Mouse (Mus musculus): ENCODE measurements around the gene Nrip1. TPM values are rescaled to one million over a fixed set of nuclear protein-coding genes. Genes with fewer than 3 reads are reported as not detected.

The Nrip1 gene
- total RNA-seq (2014; fragmentation: Nextera tagmentation) (86.7 and 91.1 TPM in 2 replicates), total RNA-seq (2017) (25.0 and 27.2 TPM in 2 replicates), polyA plus RNA-seq (2012) (7.9 and 10.4 TPM in 2 replicates)

GRCm38 (mm10) chr16:76373671-76374091 lies at the start of gene Nrip1:
Nrip1 (minus strand) TSS chr16:76373827.
- Histone ChIP-seq H3K4me1 (ENCODE audit: insufficient read depth, low read depth, low read length) (peaks cover 33% of the 10 kb centered on the region), H3K27me3 (ENCODE audit: insufficient read depth, low read length) (peaks cover 3% of the 10 kb centered on the region; the same call in 1 of the 2 replicates), H3K9me3 (replicated peaks) (no peaks in the 10 kb centered on the region), H3K36me3 (replicated peaks) (peaks cover 4% of the 10 kb centered on the region), H3K4me3 (ENCODE audit: low read depth, low read length) (peak within 1 kb of the TSS; percentile 94)
- ATAC-seq (ENCODE audit: extremely low read depth, insufficient number of reproducible peaks, low FRiP score, poor library complexity, severe bottlenecking) (no peak), DNase-seq (ENCODE audit: low spot score) (peak; percentile 14)
- TF ChIP-seq CTCF (IDR thresholded peaks at IDR 0.05; ENCODE audit: low read depth, low read length) = no peak
- no peak for TF ChIP-seq GATA1 (IDR thresholded peaks at IDR 0.05; ENCODE audit: borderline replicate concordance, low read length)
- TF ChIP-seq POLR2AphosphoS5 (IDR thresholded peaks at IDR 0.05; ENCODE audit: insufficient replicate concordance, low read depth, low read length) = no peak
- TF ChIP-seq TAL1 (conservative IDR thresholded peaks at IDR 0.05; ENCODE audit: low read depth, low read length) = no peak
- TF ChIP-seq GATA2 (IDR thresholded peaks at IDR 0.05; ENCODE audit: borderline replicate concordance, low read depth, low read length) = no peak

DNA sequence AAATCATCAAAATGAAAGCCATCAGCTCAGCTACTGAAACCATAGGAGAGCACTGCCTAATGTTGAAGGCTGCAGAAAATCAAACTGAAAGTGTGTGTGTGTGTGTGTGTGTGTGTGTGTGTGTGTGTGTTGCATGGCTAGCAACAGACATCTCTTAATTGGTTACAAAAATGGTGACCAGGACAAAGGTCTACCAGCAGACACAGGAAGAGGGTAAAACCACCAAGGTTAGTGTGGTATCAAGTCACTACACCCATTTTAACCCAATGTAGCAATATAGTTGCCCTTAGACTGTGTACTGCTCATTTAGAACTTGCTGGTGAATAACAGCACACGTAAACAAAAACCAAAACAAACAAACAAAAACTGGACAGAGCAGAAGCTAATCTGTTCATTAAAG lies 48.9 kb upstream of the Nrip1 start:
- Histone ChIP-seq H3K36me3 (replicated peaks) (no peaks in the 10 kb centered on the region), H3K27me3 (ENCODE audit: insufficient read depth, low read length) (peaks cover 7% of the 10 kb centered on the region; the same call in 1 of the 2 replicates), H3K9me3 (replicated peaks) (no peaks in the 10 kb centered on the region), H3K4me1 (ENCODE audit: insufficient read depth, low read depth, low read length) (peaks cover 3% of the 10 kb centered on the region; the same call in 1 of the 2 replicates), H3K4me3 (ENCODE audit: low read depth, low read length) (no peak overlapping the region)
- TF ChIP-seq TAL1 (conservative IDR thresholded peaks at IDR 0.05; ENCODE audit: low read depth, low read length) (no peak), GATA1 (IDR thresholded peaks at IDR 0.05; ENCODE audit: borderline replicate concordance, low read length) (no peak), GATA2 (IDR thresholded peaks at IDR 0.05; ENCODE audit: borderline replicate concordance, low read depth, low read length) (no peak), CTCF (IDR thresholded peaks at IDR 0.05; ENCODE audit: low read depth, low read length) (no peak), POLR2AphosphoS5 (IDR thresholded peaks at IDR 0.05; ENCODE audit: insufficient replicate concordance, low read depth, low read length) (no peak)
- ATAC-seq (ENCODE audit: extremely low read depth, insufficient number of reproducible peaks, low FRiP score, poor library complexity, severe bottlenecking) = no peak
- DNase-seq (ENCODE audit: low spot score) = no peak

- Histone ChIP-seq H3K9me3 (replicated peaks) (no peaks in the 10 kb centered on the region), H3K4me1 (ENCODE audit: insufficient read depth, low read depth, low read length) (peaks cover 3% of the 10 kb centered on the region; the same call in 1 of the 2 replicates), H3K27me3 (ENCODE audit: insufficient read depth, low read length) (no peaks in the 10 kb centered on the region), H3K4me3 (ENCODE audit: low read depth, low read length) (no peak overlapping the region), H3K36me3 (replicated peaks) (no peaks in the 10 kb centered on the region)
- DNase-seq (ENCODE audit: low spot score) = no peak
- ATAC-seq (ENCODE audit: extremely low read depth, insufficient number of reproducible peaks, low FRiP score, poor library complexity, severe bottlenecking) = no peak
- TF ChIP-seq GATA2 (IDR thresholded peaks at IDR 0.05; ENCODE audit: borderline replicate concordance, low read depth, low read length) (no peak), POLR2AphosphoS5 (IDR thresholded peaks at IDR 0.05; ENCODE audit: insufficient replicate concordance, low read depth, low read length) (no peak), CTCF (IDR thresholded peaks at IDR 0.05; ENCODE audit: low read depth, low read length) (no peak), TAL1 (conservative IDR thresholded peaks at IDR 0.05; ENCODE audit: low read depth, low read length) (no peak), GATA1 (IDR thresholded peaks at IDR 0.05; ENCODE audit: borderline replicate concordance, low read length) (no peak)
Observed at GRCm38 (mm10) chr16:76419849-76420248, 46.2 kb upstream of the Nrip1 start.

DNA sequence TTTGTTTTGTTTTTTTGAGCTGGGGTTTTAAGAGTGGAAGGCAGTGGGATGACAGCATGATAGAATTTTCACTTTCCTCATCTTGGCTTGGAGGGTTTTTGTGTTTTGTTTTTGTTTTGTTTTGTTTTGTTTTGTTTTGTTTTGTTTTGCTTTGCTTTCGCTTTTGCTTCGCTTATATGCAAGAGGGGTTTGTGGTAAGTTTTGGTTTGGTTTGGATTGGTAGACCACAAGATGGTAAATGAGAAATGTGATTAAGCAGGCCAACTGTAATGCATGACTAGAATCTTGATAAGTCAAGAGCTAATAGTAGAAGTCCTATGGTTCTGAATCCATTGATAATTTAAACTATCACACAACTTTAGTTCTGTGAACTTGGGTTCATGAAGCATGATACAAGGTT lies 42.9 kb upstream of the Nrip1 start:
- Histone ChIP-seq H3K9me3 (replicated peaks) (no peaks in the 10 kb centered on the region), H3K36me3 (replicated peaks) (no peaks in the 10 kb centered on the region), H3K4me1 (ENCODE audit: insufficient read depth, low read depth, low read length) (no peaks in the 10 kb centered on the region), H3K4me3 (ENCODE audit: low read depth, low read length) (no peak overlapping the region), H3K27me3 (ENCODE audit: insufficient read depth, low read length) (no peaks in the 10 kb centered on the region)
- ATAC-seq (ENCODE audit: extremely low read depth, insufficient number of reproducible peaks, low FRiP score, poor library complexity, severe bottlenecking) (no peak), DNase-seq (ENCODE audit: low spot score) (no peak)
- TF ChIP-seq GATA1 (IDR thresholded peaks at IDR 0.05; ENCODE audit: borderline replicate concordance, low read length) (no peak), CTCF (IDR thresholded peaks at IDR 0.05; ENCODE audit: low read depth, low read length) (no peak), GATA2 (IDR thresholded peaks at IDR 0.05; ENCODE audit: borderline replicate concordance, low read depth, low read length) (no peak), POLR2AphosphoS5 (IDR thresholded peaks at IDR 0.05; ENCODE audit: insufficient replicate concordance, low read depth, low read length) (no peak), TAL1 (conservative IDR thresholded peaks at IDR 0.05; ENCODE audit: low read depth, low read length) (no peak)

- TF ChIP-seq POLR2AphosphoS5 (IDR thresholded peaks at IDR 0.05; ENCODE audit: insufficient replicate concordance, low read depth, low read length) (no peak), GATA2 (IDR thresholded peaks at IDR 0.05; ENCODE audit: borderline replicate concordance, low read depth, low read length) (no peak)
- no peak for DNase-seq (ENCODE audit: low spot score)
- Histone ChIP-seq H3K27me3 (ENCODE audit: insufficient read depth, low read length) (no peaks in the 10 kb centered on the region), H3K4me3 (ENCODE audit: low read depth, low read length) (no peak overlapping the region), H3K4me1 (ENCODE audit: insufficient read depth, low read depth, low read length) (no peaks in the 10 kb centered on the region), H3K36me3 (replicated peaks) (no peaks in the 10 kb centered on the region), H3K9me3 (replicated peaks) (no peaks in the 10 kb centered on the region)
- ATAC-seq (ENCODE audit: extremely low read depth, insufficient number of reproducible peaks, low FRiP score, poor library complexity, severe bottlenecking) = no peak
Observed at GRCm38 (mm10) chr16:76416060-76416438, 42.4 kb upstream of the Nrip1 start.

GRCm38 (mm10) chr16:76415407-76416059 lies 41.9 kb upstream of the Nrip1 start:
- no peak for ATAC-seq (ENCODE audit: extremely low read depth, insufficient number of reproducible peaks, low FRiP score, poor library complexity, severe bottlenecking)
- no peaks in the 10 kb centered on the region for H3K36me3 ChIP-seq (replicated peaks)
- H3K4me1 ChIP-seq (ENCODE audit: insufficient read depth, low read depth, low read length) = no peaks in the 10 kb centered on the region
- no peak for DNase-seq (ENCODE audit: low spot score)
- H3K4me3 ChIP-seq (ENCODE audit: low read depth, low read length) = no peak overlapping the region
- H3K9me3 ChIP-seq (replicated peaks) = no peaks in the 10 kb centered on the region
- H3K27me3 ChIP-seq (ENCODE audit: insufficient read depth, low read length) = no peaks in the 10 kb centered on the region
- TF ChIP-seq POLR2AphosphoS5 (IDR thresholded peaks at IDR 0.05; ENCODE audit: insufficient replicate concordance, low read depth, low read length) = no peak
- no peak for TF ChIP-seq CTCF (IDR thresholded peaks at IDR 0.05; ENCODE audit: low read depth, low read length)
- no peak for TF ChIP-seq TAL1 (conservative IDR thresholded peaks at IDR 0.05; ENCODE audit: low read depth, low read length)
- TF ChIP-seq GATA1 (IDR thresholded peaks at IDR 0.05; ENCODE audit: borderline replicate concordance, low read length) = no peak
- TF ChIP-seq GATA2 (IDR thresholded peaks at IDR 0.05; ENCODE audit: borderline replicate concordance, low read depth, low read length) = no peak
